Mouse (Mus musculus) embryonic fibroblast, embryonic 13.5 days (primary cell): ENCODE measurements around the gene Anapc15. TPM values are rescaled to one million over a fixed set of nuclear protein-coding genes. Genes with fewer than 3 reads are reported as not detected.

ENCODE experiments used
- H3K27ac ChIP-seq: 2 replicates; pipeline ENCODE4 v1.5.1; 2012; ENCODE audit warnings: low read length, control low read depth, inconsistent platforms; ENCODE audit not compliant: insufficient read depth
- H3K4me1 ChIP-seq: 2 replicates; pipeline ENCODE4 v1.6.1; 2011; ENCODE audit warnings: low read length; ENCODE audit not compliant: control insufficient read depth, insufficient read depth
- H3K4me3 ChIP-seq: 2 replicates; pipeline ENCODE4 v1.5.1; 2011; ENCODE audit warnings: mild to moderate bottlenecking, control low read depth, low read length; ENCODE audit not compliant: insufficient read depth
- CTCF ChIP-seq: IDR thresholded peaks from 2 replicates; pipeline ENCODE4 v1.5.1; 2011; ENCODE audit warnings: mild to moderate bottlenecking, control low read depth, low read length, moderate library complexity, borderline replicate concordance; ENCODE audit not compliant: insufficient read depth
- POLR2A ChIP-seq: IDR thresholded peaks from 2 replicates; pipeline ENCODE4 v1.6.1; 2011; ENCODE audit warnings: low read depth, mild to moderate bottlenecking, control low read depth, low read length, moderate library complexity
- polyA plus RNA-seq: library from polyadenylated mRNA; stranded (reverse); fragments of >200 nt; gene quantifications from 2 replicates; pipeline ENCODE4 v1.2.4, GENCODE M21; 2011; ENCODE audit warnings: low read depth; ENCODE audit not compliant: missing spikeins, insufficient read length

Anapc15 gene
- polyA plus RNA-seq, 1 experiment: 47.1 TPM

- H3K27ac ChIP-seq: no peak overlapping the region
- no peak for TF ChIP-seq POLR2A
- no peak for TF ChIP-seq CTCF
- H3K4me3 ChIP-seq: no peak overlapping the region
- H3K4me1 ChIP-seq: peaks cover 7% of the 10 kb centered on the region
Observed at GRCm38 (mm10) chr7:101832372-101832771, 31.1 kb upstream of the Anapc15 start.

- peaks cover 7% of the 10 kb centered on the region for H3K4me1 ChIP-seq
- no peak overlapping the region for H3K4me3 ChIP-seq
- H3K27ac ChIP-seq: no peak overlapping the region
- TF ChIP-seq POLR2A (no peak), CTCF (peak; percentile 41; the same call in 1 of the 2 replicates)
Observed at GRCm38 (mm10) chr7:101833352-101833751, 30.2 kb upstream of the Anapc15 start.

GRCm38 (mm10) chr7:101833916-101834584, 29.5 kb upstream of the Anapc15 start:
- TF ChIP-seq CTCF (no peak), POLR2A (no peak)
- Histone ChIP-seq H3K4me1 (peaks cover 7% of the 10 kb centered on the region), H3K27ac (no peak overlapping the region), H3K4me3 (no peak overlapping the region)

- H3K4me1 ChIP-seq: peaks cover 7% of the 10 kb centered on the region
- no peak overlapping the region for H3K27ac ChIP-seq
- TF ChIP-seq POLR2A: no peak
- TF ChIP-seq CTCF: no peak
- H3K4me3 ChIP-seq: peak overlapping the region; percentile 79
Observed at GRCm38 (mm10) chr7:101834903-101835302, 28.6 kb upstream of the Anapc15 start.

GRCm38 (mm10) chr7:101835457-101836109, 27.9 kb upstream of the Anapc15 start:
- peak overlapping the region; percentile 79 for H3K4me3 ChIP-seq
- peak overlapping the region; percentile 90 for H3K27ac ChIP-seq
- peaks cover 7% of the 10 kb centered on the region for H3K4me1 ChIP-seq
- no peak for TF ChIP-seq POLR2A
- TF ChIP-seq CTCF: no peak

GRCm38 (mm10) chr7:101836271-101837153, 27.0 kb upstream of the Anapc15 start:
- Histone ChIP-seq H3K4me3 (peak overlapping the region; percentile 79), H3K4me1 (peaks cover 7% of the 10 kb centered on the region), H3K27ac (peak overlapping the region; percentile 90)
- peak; percentile 42; the same call in 1 of the 2 replicates for TF ChIP-seq POLR2A
- no peak for TF ChIP-seq CTCF

GRCm38 (mm10) chr7:101837154-101837605, 26.3 kb upstream of the Anapc15 start:
- Histone ChIP-seq H3K4me1 (peaks cover 7% of the 10 kb centered on the region), H3K27ac (peak overlapping the region; percentile 90), H3K4me3 (peak overlapping the region; percentile 79)
- TF ChIP-seq CTCF (no peak), POLR2A (no peak; the same call in 1 of the 2 replicates)

GRCm38 (mm10) chr7:101837606-101838471, 25.7 kb upstream of the Anapc15 start, which contains the start of gene Inppl1:
TSS of gene Inppl1 (minus strand) at chr7:101838229.
- Histone ChIP-seq H3K4me3 (peak within 1 kb of the TSS; percentile 79), H3K27ac (peak within 1 kb of the TSS; percentile 90), H3K4me1 (peaks cover 7% of the 10 kb centered on the region)
- peak; percentile 67 for TF ChIP-seq POLR2A
- TF ChIP-seq CTCF: no peak
